Mouse (Mus musculus): ENCODE results near the gene Creg1.

Gene Creg1

GRCm38 (mm10) chr1:165763635-165764372 lies at the start of gene Creg1:
Gene Creg1 (plus strand): TSS chr1:165763746.
- DNase-seq (ENCODE audit: low spot score in 2 of 2) = peak; percentile 83 to 91

- DNase-seq (ENCODE audit: low spot score in 2 of 2) = no peak
These were observed 49.7 kb upstream of the Creg1 start for GRCm38 (mm10) chr1:165713798-165714197.

GRCm38 (mm10) chr1:165716426-165716825 lies 47.1 kb upstream of the Creg1 start:
- no peak for DNase-seq (ENCODE audit: low spot score in 2 of 2)

GRCm38 (mm10) chr1:165717711-165718542 lies 45.6 kb upstream of the Creg1 start:
- DNase-seq (ENCODE audit: low spot score in 2 of 2) = peak in 1 of 2 experiments; percentile 52

- no peak for DNase-seq (ENCODE audit: low spot score in 2 of 2)
These were observed 44.9 kb upstream of the Creg1 start for GRCm38 (mm10) chr1:165718543-165719105.

DNA sequence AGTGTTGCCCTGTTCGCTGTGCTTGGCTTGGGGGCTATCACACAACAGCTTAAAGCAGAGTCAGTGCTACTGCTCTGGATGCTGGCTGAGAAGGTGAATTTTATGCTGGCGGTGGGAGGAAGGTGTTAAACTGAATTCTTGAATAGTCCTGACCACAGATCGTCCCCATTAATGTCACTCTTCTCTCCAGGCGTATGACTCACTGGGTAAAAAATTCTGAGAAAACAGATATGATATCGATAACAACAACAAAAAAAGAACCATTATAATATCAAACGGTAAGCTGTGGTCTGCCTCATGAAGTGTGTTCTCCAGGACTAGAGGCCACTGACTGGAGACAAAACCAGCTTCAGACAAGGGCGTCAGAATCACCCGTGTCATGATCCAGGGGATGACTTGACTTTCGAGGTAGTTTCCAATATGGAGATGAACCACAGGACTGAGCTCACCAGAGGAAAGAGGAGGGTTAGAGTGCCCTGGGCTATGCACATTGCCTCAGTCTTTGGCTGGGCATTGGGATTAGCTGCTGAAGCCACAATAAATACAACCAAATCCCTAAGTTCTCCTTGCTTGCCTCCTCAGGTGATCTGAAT lies 40.9 kb upstream of the Creg1 start:
- DNase-seq (ENCODE audit: low spot score in 2 of 2) = no peak

DNA sequence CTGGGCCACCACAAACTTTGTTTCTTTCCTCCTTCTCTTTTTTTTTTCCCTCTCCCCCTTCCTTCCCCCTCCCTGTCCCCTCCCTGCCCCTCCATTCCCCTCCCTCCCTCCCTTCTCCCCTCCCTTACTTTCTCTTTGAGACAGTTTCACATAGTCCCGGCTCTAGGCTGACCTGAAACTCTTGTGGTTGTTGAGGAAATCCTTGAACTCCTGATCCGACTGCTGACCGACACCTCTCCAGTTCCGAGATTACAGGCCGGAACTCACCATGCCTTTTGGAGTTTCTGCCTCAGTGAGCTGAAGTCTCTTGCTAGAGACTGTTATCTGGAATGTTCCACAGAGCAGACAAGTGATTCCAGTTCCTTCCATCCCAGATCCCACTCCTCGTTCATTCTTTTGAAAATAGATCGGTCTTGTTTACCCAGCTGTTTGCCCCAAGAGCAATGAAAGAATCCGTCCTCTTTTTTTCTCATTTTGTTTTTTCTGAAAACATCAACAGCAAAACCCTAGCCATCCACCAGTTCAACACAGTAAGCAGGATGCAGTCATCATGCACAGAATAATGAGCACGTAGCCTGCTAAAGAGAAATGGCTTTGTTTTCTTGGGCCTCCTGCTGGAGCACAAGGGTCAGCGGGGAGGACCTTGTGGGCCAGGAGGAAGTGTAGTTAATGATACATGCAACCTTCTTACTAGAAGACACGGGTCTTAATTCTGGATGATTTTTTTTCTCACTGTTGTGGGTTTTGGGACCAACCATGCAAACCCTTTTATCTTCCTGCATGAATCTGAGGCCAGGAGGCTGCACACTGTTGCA lies 39.1 kb upstream of the Creg1 start:
- no peak for DNase-seq (ENCODE audit: low spot score in 2 of 2)

DNA sequence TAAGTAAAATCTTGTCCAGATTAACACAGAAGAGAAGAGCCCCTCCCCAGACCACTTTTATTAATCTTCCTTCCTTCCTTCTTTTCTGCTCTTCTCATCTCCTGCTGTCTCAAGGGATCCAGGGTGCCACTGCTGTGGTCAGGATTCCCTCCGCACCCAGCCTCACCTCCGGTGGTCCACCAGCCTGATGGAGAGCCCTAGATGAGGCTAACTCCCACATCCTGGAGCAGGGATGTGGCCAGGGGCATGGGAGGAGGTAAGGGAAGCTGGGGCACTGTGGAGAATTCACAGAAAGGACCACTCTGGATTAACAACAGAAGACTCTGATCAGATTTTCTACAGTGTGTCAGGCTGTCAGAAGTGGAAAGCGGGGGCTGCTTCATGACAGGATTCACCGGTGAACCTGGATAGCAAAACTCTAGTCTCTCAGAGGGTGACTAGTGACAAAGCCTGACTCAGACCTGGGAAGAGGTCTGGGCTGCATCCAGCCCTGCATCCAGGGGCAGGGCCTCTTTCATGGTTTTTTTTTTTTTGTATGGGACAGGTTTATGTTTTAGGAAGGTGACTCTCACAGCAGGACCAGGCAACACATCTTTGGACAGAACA lies 38.4 kb upstream of the Creg1 start:
- no peak for DNase-seq (ENCODE audit: low spot score in 2 of 2)

DNA sequence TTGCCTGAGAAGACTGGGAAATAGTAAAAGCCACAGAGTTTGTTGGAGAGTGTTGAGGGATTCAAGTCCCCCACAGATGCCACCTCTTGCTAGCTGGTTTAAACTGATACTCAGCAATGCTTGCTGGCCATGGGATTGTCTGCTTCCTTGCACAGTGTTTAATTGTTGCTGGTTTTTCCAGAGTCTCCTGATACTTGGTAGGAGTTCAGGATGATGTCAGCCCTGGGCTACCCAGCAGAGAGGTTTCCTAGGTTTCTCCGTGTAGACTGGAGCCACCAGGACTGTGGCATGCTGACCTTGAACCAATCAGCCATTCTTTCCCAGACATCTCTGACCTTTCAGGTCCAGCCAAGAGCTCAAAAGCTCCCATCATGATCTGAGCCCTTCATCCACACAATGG lies 36.6 kb upstream of the Creg1 start:
- no peak for DNase-seq (ENCODE audit: low spot score in 2 of 2)

DNA sequence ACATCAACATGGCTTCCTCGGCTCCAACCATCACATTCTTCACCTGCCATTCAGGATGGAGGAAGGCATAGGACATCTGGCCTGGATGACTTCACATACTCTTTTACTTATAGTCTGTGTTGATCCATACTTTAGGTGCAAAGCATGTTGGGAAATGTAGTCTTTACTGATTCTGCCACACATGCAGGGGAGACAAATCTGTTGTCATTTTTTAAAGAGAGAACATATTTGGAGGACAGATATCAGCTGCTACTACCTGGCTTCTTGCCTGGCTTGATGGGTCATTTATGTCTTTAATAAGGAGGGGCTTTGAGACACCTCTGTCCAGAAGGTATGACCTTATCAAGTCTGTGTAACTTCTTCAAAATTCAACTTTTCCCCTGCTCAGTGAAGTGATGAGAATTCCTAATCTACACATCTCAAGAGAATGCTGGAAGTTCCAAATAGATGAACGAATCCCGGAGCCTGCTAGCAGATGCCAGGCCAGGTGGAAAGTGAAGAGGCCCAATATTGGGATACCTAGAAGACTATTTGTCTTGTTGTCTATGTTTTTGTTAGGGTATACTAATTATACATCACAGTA lies 35.4 kb upstream of the Creg1 start:
- no peak for DNase-seq (ENCODE audit: low spot score in 2 of 2)

DNA sequence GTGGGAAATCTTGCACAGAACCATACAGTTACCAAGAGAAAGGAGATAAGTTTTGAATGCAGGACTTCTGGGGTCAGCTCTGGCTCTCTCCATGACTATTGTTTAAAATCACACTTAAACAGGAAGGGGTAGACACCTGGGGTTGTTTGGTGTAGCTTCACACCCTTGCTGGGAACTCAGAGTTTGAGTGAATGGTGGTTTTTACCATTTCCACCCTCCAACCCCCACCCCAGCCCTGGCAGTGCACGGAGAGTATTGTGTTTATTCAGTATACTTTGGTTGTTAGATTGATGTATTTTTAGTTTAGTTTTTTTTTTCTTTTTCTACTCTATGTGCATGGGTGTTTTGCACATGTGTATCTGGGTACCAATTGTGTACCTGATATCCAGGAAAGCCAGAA lies 33.4 kb upstream of the Creg1 start:
- no peak for DNase-seq (ENCODE audit: low spot score in 2 of 2)

GRCm38 (mm10) chr1:165731553-165731952 lies 32.0 kb upstream of the Creg1 start:
- DNase-seq (ENCODE audit: low spot score in 2 of 2) = no peak

GRCm38 (mm10) chr1:165734840-165735239 lies 28.7 kb upstream of the Creg1 start:
- no peak for DNase-seq (ENCODE audit: low spot score in 2 of 2)

GRCm38 (mm10) chr1:165735826-165736818 lies 27.4 kb upstream of the Creg1 start:
- DNase-seq (ENCODE audit: low spot score in 2 of 2) = peak; percentile 47 to 85

- no peak for DNase-seq (ENCODE audit: low spot score in 2 of 2)
These were observed 26.1 kb upstream of the Creg1 start for GRCm38 (mm10) chr1:165737451-165737850.

- no peak for DNase-seq (ENCODE audit: low spot score in 2 of 2)
These were observed 25.7 kb upstream of the Creg1 start for GRCm38 (mm10) chr1:165737867-165738266.

GRCm38 (mm10) chr1:165738985-165739384 lies 24.6 kb upstream of the Creg1 start:
- DNase-seq (ENCODE audit: low spot score in 2 of 2) = no peak

- DNase-seq (ENCODE audit: low spot score in 2 of 2) = no peak
These were observed 21.6 kb upstream of the Creg1 start for GRCm38 (mm10) chr1:165741989-165742388.

DNA sequence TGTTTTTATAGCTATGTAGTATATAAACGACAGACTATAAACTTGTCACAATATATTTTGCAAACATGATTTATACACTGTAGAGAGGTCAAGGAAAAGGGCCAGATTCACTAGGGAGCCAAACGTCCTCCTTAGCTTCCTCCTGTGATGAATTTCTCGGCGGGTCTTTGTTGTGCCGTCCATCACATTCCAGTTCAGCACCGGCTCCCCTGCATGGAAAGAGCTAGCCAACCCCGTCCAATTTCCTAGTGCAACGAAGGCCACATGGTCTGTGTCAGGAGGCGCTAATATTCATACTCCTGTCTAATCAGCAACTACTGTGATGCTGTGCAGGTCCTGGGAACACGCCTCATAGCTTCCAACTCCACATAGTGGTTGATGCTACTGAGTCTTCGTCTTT lies 15.5 kb upstream of the Creg1 start:
- DNase-seq (ENCODE audit: low spot score in 2 of 2) = no peak

Measured in frontal cortex, postnatal 10 days (tissue).